Mouse (Mus musculus) lung, postnatal 36 days (tissue): ENCODE measurements at regions not wholly inside any gene's neighbourhood (a gene's known extent, or its start where the extent isn't known, plus 50 kb on each side); places are given as distances from the start of the nearest gene placed in this dataset.
"Not testable (repeated sequence)": the region's sequence is repeated elsewhere in the genome, so short reads cannot be mapped to it uniquely, and the experiment has no call there.

Experiments
- DNase-seq: peaks from one replicate; pipeline ENCODE4 v3.0.0; 2022; ENCODE audit warnings: mixed read lengths

GRCm38 (mm10) chr3:79002173-79002848 is 284.0 kb downstream of the Rapgef2 start:
- no peak for DNase-seq

GRCm38 (mm10) chr3:79001754-79002153 is 284.6 kb downstream of the Rapgef2 start:
- no peak for DNase-seq

GRCm38 (mm10) chr3:79000293-79000692 is 286.0 kb downstream of the Rapgef2 start:
- DNase-seq: peak; percentile 14

GRCm38 (mm10) chr3:78999803-79000202 is 286.5 kb downstream of the Rapgef2 start:
- DNase-seq: no peak

GRCm38 (mm10) chr3:78988120-78988519 is 298.2 kb downstream of the Rapgef2 start:
- DNase-seq: peak; percentile 68

GRCm38 (mm10) chr3:78986726-78987125 is 299.6 kb downstream of the Rapgef2 start:
- DNase-seq: no peak

- DNase-seq: no peak
Measured at GRCm38 (mm10) chr3:78981057-78981456, 305.3 kb downstream of the Rapgef2 start.

GRCm38 (mm10) chr3:78978781-78979180 is 307.5 kb downstream of the Rapgef2 start:
- no peak for DNase-seq

GRCm38 (mm10) chr3:78966683-78967549 is 319.4 kb downstream of the Rapgef2 start:
- DNase-seq: not testable (repeated sequence)

- no peak for DNase-seq
Measured at GRCm38 (mm10) chr3:78964231-78964858, 322.0 kb downstream of the Rapgef2 start.

- peak; percentile 59 for DNase-seq
Measured at GRCm38 (mm10) chr3:78958781-78959180, 327.5 kb downstream of the Rapgef2 start.

- no peak for DNase-seq
Measured at GRCm38 (mm10) chr3:78955364-78955763, 331.0 kb downstream of the Rapgef2 start.

- DNase-seq: peak; percentile 28
Measured at GRCm38 (mm10) chr3:78949385-78949784, 336.9 kb downstream of the Rapgef2 start.

GRCm38 (mm10) chr3:78948700-78949099 is 337.6 kb downstream of the Rapgef2 start:
- no peak for DNase-seq

- DNase-seq: peak; percentile 83
Measured at GRCm38 (mm10) chr3:78948171-78948570, 338.1 kb downstream of the Rapgef2 start.

- no peak for DNase-seq
Measured at GRCm38 (mm10) chr3:78947183-78947582, 339.1 kb downstream of the Rapgef2 start.

GRCm38 (mm10) chr3:78944185-78944584 is 342.1 kb downstream of the Rapgef2 start:
- DNase-seq: no peak

- no peak for DNase-seq
Measured at GRCm38 (mm10) chr3:78932975-78933374, 353.3 kb downstream of the Rapgef2 start.

GRCm38 (mm10) chr3:78919850-78920249 is 366.5 kb downstream of the Rapgef2 start:
- no peak for DNase-seq

- DNase-seq: peak; percentile 73
Measured at GRCm38 (mm10) chr3:78919407-78919806, 366.9 kb downstream of the Rapgef2 start.

GRCm38 (mm10) chr3:78908196-78908844 is 378.0 kb downstream of the Rapgef2 start:
- no peak for DNase-seq

- no peak for DNase-seq
Measured at GRCm38 (mm10) chr3:78907778-78908177, 378.5 kb downstream of the Rapgef2 start.
